Mouse (Mus musculus): ENCODE data around the gene Gm20517. TPM values are rescaled to one million over a fixed set of nuclear protein-coding genes. Genes with fewer than 3 reads are reported as not detected.
"Not testable (repeated sequence)": the region's sequence is repeated elsewhere in the genome, so short reads cannot be mapped to it uniquely, and the experiment has no call there.

The Gm20517 gene
- polyA plus RNA-seq, 1 experiment from 2014 or later, result 3.0 TPM

- Histone ChIP-seq H3K9ac (no peak overlapping the region), H3K27me3 (no peaks in the 10 kb centered on the region), H3K4me3 (no peak overlapping the region), H3K9me3 (no peaks in the 10 kb centered on the region), H3K27ac (replicated peaks) (peak overlapping the region; percentile 43; the same call in 1 of the 2 replicates), H3K36me3 (peaks cover 48% of the 10 kb centered on the region), H3K4me2 (peak overlapping the region; percentile 96; the same call in 1 of the 2 replicates), H3K4me1 (replicated peaks) (peaks cover 44% of the 10 kb centered on the region)
- WGBS, result 29% methylated on average over 10 of the region's 10 CpGs
- no peak for ATAC-seq (ENCODE audit: low read depth)
Measured at GRCm38 (mm10) chr17:47597838-47598579, 13.4 kb upstream of the Gm20517 start.

- not testable (repeated sequence) for H3K27me3 ChIP-seq; H3K4me2 ChIP-seq; H3K9me3 ChIP-seq; ATAC-seq (ENCODE audit: low read depth); H3K4me3 ChIP-seq; H3K9ac ChIP-seq
- H3K4me1 ChIP-seq (replicated peaks), result peaks cover 42% of the 10 kb centered on the region
- peak overlapping the region; percentile 43; the same call in 1 of the 2 replicates for H3K27ac ChIP-seq (replicated peaks)
- peaks cover 53% of the 10 kb centered on the region for H3K36me3 ChIP-seq
- WGBS, result 81% methylated on average over 10 of the region's 10 CpGs
Measured at GRCm38 (mm10) chr17:47598580-47599304, 12.6 kb upstream of the Gm20517 start.

- Histone ChIP-seq H3K27ac (replicated peaks) (no peak overlapping the region), H3K4me1 (replicated peaks) (peaks cover 33% of the 10 kb centered on the region), H3K36me3 (peaks cover 63% of the 10 kb centered on the region), H3K4me3 (no peak overlapping the region), H3K27me3 (no peaks in the 10 kb centered on the region), H3K9me3 (no peaks in the 10 kb centered on the region), H3K9ac (no peak overlapping the region), H3K4me2 (no peak overlapping the region)
- no peak for ATAC-seq (ENCODE audit: low read depth)
- 82% methylated on average over 11 of the region's 11 CpGs for WGBS
Measured at GRCm38 (mm10) chr17:47599511-47600297, 11.7 kb upstream of the Gm20517 start.

GRCm38 (mm10) chr17:47600601-47601388 lies 10.6 kb upstream of the Gm20517 start:
- Histone ChIP-seq H3K9me3 (no peaks in the 10 kb centered on the region), H3K27ac (replicated peaks) (no peak overlapping the region), H3K9ac (no peak overlapping the region), H3K4me1 (replicated peaks) (peaks cover 22% of the 10 kb centered on the region), H3K36me3 (peaks cover 74% of the 10 kb centered on the region), H3K4me3 (no peak overlapping the region), H3K27me3 (no peaks in the 10 kb centered on the region), H3K4me2 (no peak overlapping the region)
- ATAC-seq (ENCODE audit: low read depth), result no peak
- WGBS, result 87% methylated on average over 13 of the region's 13 CpGs

- WGBS, result 95% methylated on average over 10 of the region's 10 CpGs
- no peak overlapping the region for H3K4me3 ChIP-seq
Measured at GRCm38 (mm10) chr17:47601389-47601755, 10.0 kb upstream of the Gm20517 start.

GRCm38 (mm10) chr17:47602289-47602688 lies 9.1 kb upstream of the Gm20517 start:
- 92% methylated on average over 11 of the region's 11 CpGs for WGBS
- Histone ChIP-seq H3K4me2 (no peak overlapping the region), H3K9me3 (no peaks in the 10 kb centered on the region), H3K4me1 (replicated peaks) (peaks cover 7% of the 10 kb centered on the region), H3K27me3 (no peaks in the 10 kb centered on the region), H3K9ac (no peak overlapping the region), H3K4me3 (no peak overlapping the region), H3K36me3 (peaks cover 87% of the 10 kb centered on the region), H3K27ac (replicated peaks) (no peak overlapping the region)
- no peak for ATAC-seq (ENCODE audit: low read depth)

More at GRCm38 (mm10) chr17:47601389-47601755, 10.0 kb upstream of the Gm20517 start:
- Histone ChIP-seq H3K4me2 (no peak overlapping the region), H3K27me3 (no peaks in the 10 kb centered on the region), H3K36me3 (peaks cover 78% of the 10 kb centered on the region), H3K4me1 (replicated peaks) (peaks cover 16% of the 10 kb centered on the region), H3K9me3 (no peaks in the 10 kb centered on the region), H3K27ac (replicated peaks) (no peak overlapping the region), H3K9ac (no peak overlapping the region)
- no peak for ATAC-seq (ENCODE audit: low read depth)

- Histone ChIP-seq H3K27ac (replicated peaks) (no peak overlapping the region), H3K36me3 (peaks cover 69% of the 10 kb centered on the region), H3K4me1 (replicated peaks) (peaks cover 14% of the 10 kb centered on the region), H3K27me3 (no peaks in the 10 kb centered on the region), H3K9me3 (no peaks in the 10 kb centered on the region), H3K4me2 (no peak overlapping the region), H3K4me3 (no peak overlapping the region), H3K9ac (no peak overlapping the region)
- 83% methylated on average over 5 of the region's 5 CpGs for WGBS
- no peak for ATAC-seq (ENCODE audit: low read depth)
Measured at GRCm38 (mm10) chr17:47606220-47606619, 5.2 kb upstream of the Gm20517 start.

GRCm38 (mm10) chr17:47609182-47609581 lies 2.2 kb upstream of the Gm20517 start:
- Histone ChIP-seq H3K27me3 (no peaks in the 10 kb centered on the region), H3K9ac (no peak overlapping the region), H3K4me2 (no peak overlapping the region), H3K4me3 (no peak overlapping the region), H3K36me3 (peaks cover 43% of the 10 kb centered on the region), H3K9me3 (no peaks in the 10 kb centered on the region), H3K4me1 (replicated peaks) (peaks cover 27% of the 10 kb centered on the region), H3K27ac (replicated peaks) (no peak overlapping the region)
- 95% methylated on average over 4 of the region's 4 CpGs for WGBS
- ATAC-seq (ENCODE audit: low read depth), result no peak

GRCm38 (mm10) chr17:47611661-47611982 lies 233 bp downstream of the Gm20517 start:
- peaks cover 38% of the 10 kb centered on the region for H3K36me3 ChIP-seq
- WGBS, result 0% methylated on average over 13 of the region's 13 CpGs
- H3K4me2 ChIP-seq, result peak overlapping the region; percentile 89
- no peak; the same call in 1 of the 2 replicates for ATAC-seq (ENCODE audit: low read depth)
- peak overlapping the region; percentile 53; the same call in 1 of the 2 replicates for H3K27ac ChIP-seq (replicated peaks)
- H3K9me3 ChIP-seq, result no peaks in the 10 kb centered on the region
- peaks cover 27% of the 10 kb centered on the region for H3K4me1 ChIP-seq (replicated peaks)
- H3K9ac ChIP-seq, result peak overlapping the region; percentile 82
- H3K27me3 ChIP-seq, result no peaks in the 10 kb centered on the region
- H3K4me3 ChIP-seq, result peak overlapping the region; percentile 62

GRCm38 (mm10) chr17:47614018-47614417 lies 2.6 kb downstream of the Gm20517 start:
- no peak for ATAC-seq (ENCODE audit: low read depth)
- peaks cover 27% of the 10 kb centered on the region for H3K4me1 ChIP-seq (replicated peaks)
- H3K4me2 ChIP-seq, result no peak overlapping the region
- no peak overlapping the region for H3K27ac ChIP-seq (replicated peaks)
- H3K9me3 ChIP-seq, result no peaks in the 10 kb centered on the region
- H3K4me3 ChIP-seq, result no peak overlapping the region
- whole genome bisulfite sequencing, result 81% methylated on average over 1 of the region's 1 CpGs
- H3K9ac ChIP-seq, result no peak overlapping the region
- peaks cover 40% of the 10 kb centered on the region for H3K36me3 ChIP-seq
- no peaks in the 10 kb centered on the region for H3K27me3 ChIP-seq

GRCm38 (mm10) chr17:47616119-47616518 lies 4.7 kb downstream of the Gm20517 start:
- no peak for ATAC-seq (ENCODE audit: low read depth)
- H3K9me3 ChIP-seq, result no peaks in the 10 kb centered on the region
- H3K4me3 ChIP-seq, result no peak overlapping the region
- no peak overlapping the region for H3K9ac ChIP-seq
- H3K27me3 ChIP-seq, result no peaks in the 10 kb centered on the region
- H3K4me2 ChIP-seq, result no peak overlapping the region
- peaks cover 13% of the 10 kb centered on the region for H3K4me1 ChIP-seq (replicated peaks)
- 94% methylated on average over 8 of the region's 8 CpGs for WGBS
- no peak overlapping the region for H3K27ac ChIP-seq (replicated peaks)
- H3K36me3 ChIP-seq, result peaks cover 57% of the 10 kb centered on the region

Measured in neural tube, embryonic 13.5 days (tissue).